Mouse (Mus musculus): ENCODE measurements at regions not wholly inside any gene's neighbourhood (a gene's known extent, or its start where the extent isn't known, plus 50 kb on each side); places are given as distances from the start of the nearest gene placed in this dataset.
A peak's percentile ranks its signal among the peaks of the same experiment; 100 is the strongest.

- no peak for DNase-seq
Measured at GRCm38 (mm10) chr7:95082248-95082647, 1088.8 kb upstream of the Tenm4 start.

GRCm38 (mm10) chr7:95084328-95084727, 1086.7 kb upstream of the Tenm4 start:
- no peak for DNase-seq

GRCm38 (mm10) chr7:95091360-95091759, 1079.7 kb upstream of the Tenm4 start:
- peak; percentile 46 for DNase-seq

- no peak for DNase-seq
Measured at GRCm38 (mm10) chr7:95129020-95129419, 1042.0 kb upstream of the Tenm4 start.

GRCm38 (mm10) chr7:95133038-95133437, 1038.0 kb upstream of the Tenm4 start:
- no peak for DNase-seq

GRCm38 (mm10) chr7:95134062-95134625, 1036.9 kb upstream of the Tenm4 start:
- peak; percentile 14 for DNase-seq

- no peak for DNase-seq
Measured at GRCm38 (mm10) chr7:95141778-95142177, 1029.3 kb upstream of the Tenm4 start.

- DNase-seq = peak; percentile 4
Measured at GRCm38 (mm10) chr7:95143037-95143436, 1028.0 kb upstream of the Tenm4 start.
